Comparison of ENCODE assay signal across 8 mouse cellular contexts in the genomic region with DNA sequence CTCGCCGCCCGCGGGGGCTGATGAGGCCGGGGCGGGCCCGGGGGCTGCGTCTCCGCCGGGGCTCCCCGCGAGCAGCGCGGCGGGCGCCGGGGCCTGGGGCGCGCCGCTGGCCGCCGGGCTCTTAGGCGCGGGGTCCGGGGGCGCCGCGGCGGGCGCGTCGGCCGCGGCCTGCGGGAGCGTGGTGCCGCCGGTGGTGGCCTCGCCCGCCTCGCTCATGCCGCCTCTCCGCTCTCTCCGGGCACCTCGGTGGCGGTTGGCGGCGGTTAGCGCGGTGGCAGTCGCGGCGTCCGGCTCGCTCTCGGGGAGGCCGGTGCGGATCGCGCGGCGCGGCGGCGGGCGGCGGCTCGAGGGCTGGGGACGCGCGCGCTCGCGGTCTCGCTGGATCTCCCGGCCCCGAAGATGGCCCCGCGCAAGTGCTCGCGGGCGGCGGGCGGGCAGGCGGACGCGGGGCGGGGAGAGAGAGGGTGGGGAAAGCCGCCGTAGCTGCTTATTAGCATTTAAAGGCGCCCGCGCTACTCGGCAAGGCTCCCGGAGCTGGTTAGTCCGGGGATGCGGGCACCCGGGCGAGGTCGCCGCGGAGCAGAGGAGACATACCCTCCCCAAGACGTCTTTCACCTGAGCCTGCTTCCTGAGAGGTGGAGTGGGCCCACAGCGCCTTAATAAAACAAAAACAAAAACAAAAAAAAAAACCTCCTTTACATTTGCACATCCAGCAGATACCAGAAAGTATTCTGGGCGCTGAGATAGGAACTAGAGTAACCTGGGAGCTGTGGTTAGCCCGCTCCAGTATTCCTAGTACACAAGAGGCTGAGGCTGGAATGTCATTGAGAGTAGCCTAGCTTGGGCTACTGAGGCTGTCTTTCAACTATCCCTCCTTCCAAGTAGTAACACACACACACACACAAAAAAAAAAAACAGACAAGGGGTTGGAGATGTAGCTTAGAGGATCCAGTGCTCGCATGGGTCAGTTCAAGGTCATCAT. TPM values are rescaled to one million over a fixed set of nuclear protein-coding genes. Genes with fewer than 3 reads are reported as not detected.
DNase-seq lines count a peak whose midpoint lies in the region; ATAC-seq and TF ChIP-seq lines count a peak whose summit lies in the region.

A gene (minus strand): TSS at position 437 of the 982 bp plus-strand sequence.

- peak; percentile 84 for DNase-seq in 416B (ENCODE audit: low read depth)
- DNase-seq in adrenal gland, postnatal 4 days (ENCODE audit: low spot score in 2 of 2), result peak; percentile 57 to 80
- DNase-seq in embryonic facial prominence, embryonic 14.5 days (ENCODE audit: low spot score), result peak; percentile 94
- DNase-seq in heart, adult 8-10 months (ENCODE audit: low spot score), result peak; percentile 88
- peak; percentile 87 for DNase-seq in kidney, adult 9 months
- peak; percentile 21 to 75 for DNase-seq in spleen, adult 2 months (ENCODE audit: low read depth in 1 of 2, low spot score in 2 of 2)

- peak within 1 kb of the TSS; percentile 69 for H3K4me3 ChIP-seq in embryonic facial prominence, embryonic 14.5 days (ENCODE audit: low read depth, low read length)
- peak within 1 kb of the TSS; percentile 80 for H3K4me3 ChIP-seq in limb, embryonic 13.5 days
- peak within 1 kb of the TSS; percentile 84 for H3K4me3 ChIP-seq in midbrain, embryonic 15.5 days
- H3K4me3 ChIP-seq in spleen, adult 2 months (ENCODE audit: extremely low read depth, insufficient read depth, insufficient read length), result peak within 1 kb of the TSS; percentile 89

- H3K27ac ChIP-seq in embryonic facial prominence, embryonic 14.5 days (replicated peaks; ENCODE audit: low read depth, low read length), result peak within 1 kb of the TSS; percentile 91
- H3K27ac ChIP-seq in limb, embryonic 13.5 days, result peak within 1 kb of the TSS; percentile 79; the same call in 1 of the 2 replicates
- H3K27ac ChIP-seq in midbrain, embryonic 15.5 days, result peak within 1 kb of the TSS; percentile 81
- peak within 1 kb of the TSS; percentile 60 for H3K27ac ChIP-seq in spleen, adult 2 months (ENCODE audit: insufficient read depth, low read length)

- H3K4me2 ChIP-seq in embryonic facial prominence, embryonic 14.5 days (ENCODE audit: low read depth, low read length), result peak within 1 kb of the TSS; percentile 69
- H3K4me2 ChIP-seq in limb, embryonic 13.5 days (replicated peaks), result peak within 1 kb of the TSS; percentile 86
- peak within 1 kb of the TSS; percentile 94 for H3K4me2 ChIP-seq in midbrain, embryonic 15.5 days

- no peak for TF ChIP-seq POLR2A in spleen, adult 2 months (IDR thresholded peaks at IDR 0.05; ENCODE audit: low read depth, low read length)

- peak; percentile 92 for ATAC-seq in embryonic facial prominence, embryonic 14.5 days (ENCODE audit: low read depth)
- ATAC-seq in limb, embryonic 13.5 days (ENCODE audit: low FRiP score, low read depth), result peak; percentile 91
- peak; percentile 97 for ATAC-seq in midbrain, embryonic 15.5 days (replicated peaks)

- H3K9me3 ChIP-seq in embryonic facial prominence, embryonic 14.5 days (ENCODE audit: control insufficient read depth, low read length), result no peaks in the 10 kb centered on the region
- H3K9me3 ChIP-seq in limb, embryonic 13.5 days, result no peaks in the 10 kb centered on the region
- H3K9me3 ChIP-seq in midbrain, embryonic 15.5 days, result no peaks in the 10 kb centered on the region

- TF ChIP-seq CTCF in spleen, adult 2 months (IDR thresholded peaks at IDR 0.05; ENCODE audit: extremely low read depth, insufficient read depth, insufficient read length, insufficient replicate concordance), result no peak

- peaks cover 13% of the 10 kb centered on the region; the same call in 1 of the 2 replicates for H3K4me1 ChIP-seq in embryonic facial prominence, embryonic 14.5 days (ENCODE audit: control insufficient read depth, insufficient read depth, low read length)
- H3K4me1 ChIP-seq in limb, embryonic 13.5 days, result peaks cover 35% of the 10 kb centered on the region
- H3K4me1 ChIP-seq in midbrain, embryonic 15.5 days, result peaks cover 22% of the 10 kb centered on the region
- H3K4me1 ChIP-seq in spleen, adult 2 months (ENCODE audit: control insufficient read depth, insufficient read depth, insufficient read length), result peaks cover 5% of the 10 kb centered on the region; the same call in 1 of the 2 replicates

- 1% methylated on average over 23 of the region's 107 CpGs for WGBS in embryonic facial prominence, embryonic 14.5 days
- WGBS in limb, embryonic 13.5 days, result under 1% methylated on average over 62 of the region's 107 CpGs
- 1% methylated on average over 80 of the region's 107 CpGs for WGBS in midbrain, embryonic 15.5 days
- 6% methylated on average over 96 of the region's 107 CpGs for WGBS in spleen, adult 2 months

- H3K27me3 ChIP-seq in embryonic facial prominence, embryonic 14.5 days (replicated peaks; ENCODE audit: control insufficient read depth, insufficient read depth, low read length), result no peaks in the 10 kb centered on the region
- no peaks in the 10 kb centered on the region for H3K27me3 ChIP-seq in limb, embryonic 13.5 days
- H3K27me3 ChIP-seq in midbrain, embryonic 15.5 days (replicated peaks), result no peaks in the 10 kb centered on the region
- no peaks in the 10 kb centered on the region for H3K27me3 ChIP-seq in spleen, adult 2 months (ENCODE audit: control insufficient read depth, insufficient read depth, low read length)

- H3K9ac ChIP-seq in embryonic facial prominence, embryonic 14.5 days (ENCODE audit: low read depth, low read length), result peak within 1 kb of the TSS; percentile 87
- H3K9ac ChIP-seq in limb, embryonic 13.5 days, result peak within 1 kb of the TSS; percentile 91
- H3K9ac ChIP-seq in midbrain, embryonic 15.5 days, result peak within 1 kb of the TSS; percentile 72

- no peaks in the 10 kb centered on the region for H3K36me3 ChIP-seq in embryonic facial prominence, embryonic 14.5 days (ENCODE audit: control insufficient read depth, insufficient read depth, low read length)
- H3K36me3 ChIP-seq in limb, embryonic 13.5 days, result no peaks in the 10 kb centered on the region
- H3K36me3 ChIP-seq in midbrain, embryonic 15.5 days (replicated peaks), result no peaks in the 10 kb centered on the region
- H3K36me3 ChIP-seq in spleen, adult 2 months (ENCODE audit: control insufficient read depth, insufficient read depth, low read length), result no peaks in the 10 kb centered on the region

RNA-seq across cellular contexts. Expression of the gene that starts here (rescaled TPM):
- total RNA-seq in adrenal gland, postnatal 4 days (2021), result 100 to 1,000 TPM; 197 to 198 TPM
- polyA plus RNA-seq in embryonic facial prominence, embryonic 14.5 days (2014; fragmentation: Nextera tagmentation; extraction: Ambion mirVana), result 67.8 and 90.2 TPM in 2 replicates
- total RNA-seq in heart, adult 8-10 months (2022), result 100 to 1,000 TPM; 172 to 240 (median 215) TPM
- polyA plus RNA-seq in limb, embryonic 13.5 days (2015; fragmentation: Nextera tagmentation; extraction: Ambion mirVana), result 41.0 and 43.5 TPM in 2 replicates
- polyA plus RNA-seq in midbrain, embryonic 15.5 days (2015; fragmentation: Nextera tagmentation; extraction: Ambion mirVana), result 24.2 and 27.1 TPM in 2 replicates
- 66.5 and 90.9 TPM in 2 replicates for polyA plus RNA-seq in spleen, adult 2 months (2012; rRNA removed)

Comparison
In these comparisons a context has a peak if more than half of its experiments do, and no peak if none do; other contexts are left out.
1. Peak in every context shown above with its lines: DNase-seq, ATAC-seq, H3K4me3 ChIP-seq and H3K27ac ChIP-seq.